Mouse (Mus musculus): ENCODE results near the gene Polr2m. TPM values are rescaled to one million over a fixed set of nuclear protein-coding genes. Genes with fewer than 3 reads are reported as not detected.
"Not testable (repeated sequence)": the region's sequence is repeated elsewhere in the genome, so short reads cannot be mapped to it uniquely, and the experiment has no call there.

The Polr2m gene
- total RNA-seq (2022), result 100 to 1,000 TPM; 163 to 180 (median 168) TPM

GRCm38 (mm10) chr9:71485475-71486094 is at the start of gene Polr2m:
Gene Polr2m (minus strand): TSS chr9:71485935.
- peak; percentile 89 for DNase-seq (ENCODE audit: low spot score in 2 of 2)

GRCm38 (mm10) chr9:71535036-71535435 is 49.3 kb upstream of the Polr2m start:
- peak; percentile 33 to 34 for DNase-seq (ENCODE audit: low spot score in 2 of 2)

GRCm38 (mm10) chr9:71529960-71530359 is 44.2 kb upstream of the Polr2m start:
- no peak for DNase-seq (ENCODE audit: low spot score in 2 of 2)

- no peak for DNase-seq (ENCODE audit: low spot score in 2 of 2)
Observed at GRCm38 (mm10) chr9:71527438-71527837, 41.7 kb upstream of the Polr2m start.

- DNase-seq (ENCODE audit: low spot score in 2 of 2), result no peak
Observed at GRCm38 (mm10) chr9:71523901-71524300, 38.2 kb upstream of the Polr2m start.

GRCm38 (mm10) chr9:71519836-71520235 is 34.1 kb upstream of the Polr2m start:
- no peak for DNase-seq (ENCODE audit: low spot score in 2 of 2)

GRCm38 (mm10) chr9:71517487-71517886 is 31.8 kb upstream of the Polr2m start:
- no peak for DNase-seq (ENCODE audit: low spot score in 2 of 2)

GRCm38 (mm10) chr9:71515862-71516261 is 30.1 kb upstream of the Polr2m start:
- no peak for DNase-seq (ENCODE audit: low spot score in 2 of 2)

GRCm38 (mm10) chr9:71513566-71513965 is 27.8 kb upstream of the Polr2m start:
- DNase-seq (ENCODE audit: low spot score in 2 of 2), result no peak

- no peak for DNase-seq (ENCODE audit: low spot score in 2 of 2)
Observed at GRCm38 (mm10) chr9:71512899-71513298, 27.2 kb upstream of the Polr2m start.

- no peak for DNase-seq (ENCODE audit: low spot score in 2 of 2)
Observed at GRCm38 (mm10) chr9:71498391-71499182, 12.9 kb upstream of the Polr2m start.

GRCm38 (mm10) chr9:71496637-71497036 is 10.9 kb upstream of the Polr2m start:
- no peak for DNase-seq (ENCODE audit: low spot score in 2 of 2)

- DNase-seq (ENCODE audit: low spot score in 2 of 2), result no peak
Observed at GRCm38 (mm10) chr9:71493771-71494170, 8.0 kb upstream of the Polr2m start.

GRCm38 (mm10) chr9:71492296-71493025 is 6.7 kb upstream of the Polr2m start:
- DNase-seq (ENCODE audit: low spot score in 2 of 2), result no peak

GRCm38 (mm10) chr9:71490076-71490475 is 4.3 kb upstream of the Polr2m start:
- no peak for DNase-seq (ENCODE audit: low spot score in 2 of 2)

GRCm38 (mm10) chr9:71486127-71486526 is 392 bp upstream of the Polr2m start:
- DNase-seq (ENCODE audit: low spot score in 2 of 2), result no peak

GRCm38 (mm10) chr9:71484871-71485474 is 762 bp downstream of the Polr2m start:
- DNase-seq (ENCODE audit: low spot score in 2 of 2), result no peak

GRCm38 (mm10) chr9:71483872-71484271 is 1.9 kb downstream of the Polr2m start:
- not testable (repeated sequence) for DNase-seq (ENCODE audit: low spot score in 2 of 2)

- no peak for DNase-seq (ENCODE audit: low spot score in 2 of 2)
Observed at GRCm38 (mm10) chr9:71480305-71480704, 5.4 kb downstream of the Polr2m start.

GRCm38 (mm10) chr9:71479413-71479812 is 6.3 kb downstream of the Polr2m start:
- DNase-seq (ENCODE audit: low spot score in 2 of 2), result no peak

GRCm38 (mm10) chr9:71478596-71478995 is 7.1 kb downstream of the Polr2m start:
- DNase-seq (ENCODE audit: low spot score in 2 of 2), result no peak

- DNase-seq (ENCODE audit: low spot score in 2 of 2), result no peak
Observed at GRCm38 (mm10) chr9:71476601-71477000, 9.1 kb downstream of the Polr2m start.
